Comparison of ENCODE assay signal across 13 mouse cellular contexts in genomic region chr15:67417742-67418163, GRCm38 (mm10).
"Had no signal": no experiment of that assay in that cellular context is flagged by ENCODE, and none has a peak within 500 bp of the region (broad histone marks: within the 10 kb centered on the region; RNA-seq: fewer than 3 reads in every experiment).

No protein-coding gene starts in this region.

- H3K27me3 ChIP-seq: intestine, embryonic 15.5 days; limb, embryonic 13.5 days; neural tube, embryonic 12.5 days; stomach, embryonic 15.5 days had no signal

- ATAC-seq: intestine, embryonic 15.5 days had no signal

- H3K9me3 ChIP-seq: intestine, embryonic 15.5 days; limb, embryonic 13.5 days; neural tube, embryonic 12.5 days; stomach, embryonic 15.5 days had no signal

- H3K27ac ChIP-seq: intestine, embryonic 15.5 days; left cerebral cortex, adult 2 months; limb, embryonic 13.5 days; neural tube, embryonic 12.5 days; stomach, embryonic 15.5 days had no signal

- DNase-seq: kidney, adult 18-20 months; kidney, postnatal 14 days; lung, embryonic 14.5 days; lung, postnatal 10 days; lung, postnatal 4 days; thymus, postnatal 4 days had no signal

- H3K4me2 ChIP-seq: intestine, embryonic 15.5 days; limb, embryonic 13.5 days; liver, embryonic 11.5 days; lung, embryonic 14.5 days; midbrain, embryonic 11.5 days; neural tube, embryonic 12.5 days; stomach, embryonic 15.5 days had no signal

- H3K4me1 ChIP-seq: intestine, embryonic 15.5 days; neural tube, embryonic 12.5 days; stomach, embryonic 15.5 days had no signal

- H3K36me3 ChIP-seq: intestine, embryonic 15.5 days; limb, embryonic 13.5 days; neural tube, embryonic 12.5 days; stomach, embryonic 15.5 days had no signal

- H3K9ac ChIP-seq: intestine, embryonic 15.5 days; limb, embryonic 13.5 days; lung, embryonic 14.5 days; neural tube, embryonic 12.5 days; stomach, embryonic 15.5 days had no signal

- H3K4me3 ChIP-seq: intestine, embryonic 15.5 days; left cerebral cortex, adult 2 months; limb, embryonic 13.5 days; neural tube, embryonic 12.5 days; stomach, embryonic 15.5 days had no signal
